Mouse (Mus musculus): ENCODE measurements at regions not wholly inside any gene's neighbourhood (a gene's known extent, or its start where the extent isn't known, plus 50 kb on each side); places are given as distances from the start of the nearest gene placed in this dataset.

DNA sequence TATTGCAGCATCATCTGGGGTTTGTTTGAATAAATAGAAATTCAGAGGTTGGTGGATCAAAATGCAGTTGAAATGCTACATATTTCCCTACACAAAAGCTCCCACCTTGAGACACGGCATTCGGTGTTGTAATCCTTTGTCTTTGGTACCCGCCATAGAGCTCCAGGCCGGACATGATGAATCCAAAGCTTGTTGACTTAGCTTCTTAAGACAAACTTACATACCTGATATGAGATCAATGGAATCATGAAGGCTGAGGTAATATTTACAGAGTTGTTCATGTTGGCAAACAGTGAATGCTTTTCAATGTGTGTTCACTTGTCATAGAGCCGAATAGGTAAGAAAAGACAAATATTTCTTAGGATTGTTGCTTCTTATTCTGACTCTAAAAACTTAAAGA, 51.2 kb upstream of the Pthlh start:
- DNase-seq (ENCODE audit: low spot score in 2 of 2): no peak

All from right cerebral cortex, adult 2 months (tissue).